Mouse (Mus musculus): ENCODE results near the gene Rpf2.

Gene Rpf2

GRCm38 (mm10) chr10:40246374-40247165 is at the start of gene Rpf2:
TSS of gene Rpf2 (minus strand) at chr10:40247036.
- peak; percentile 88 for DNase-seq

GRCm38 (mm10) chr10:40292640-40293039 is 45.8 kb upstream of the Rpf2 start:
- no peak for DNase-seq

DNA sequence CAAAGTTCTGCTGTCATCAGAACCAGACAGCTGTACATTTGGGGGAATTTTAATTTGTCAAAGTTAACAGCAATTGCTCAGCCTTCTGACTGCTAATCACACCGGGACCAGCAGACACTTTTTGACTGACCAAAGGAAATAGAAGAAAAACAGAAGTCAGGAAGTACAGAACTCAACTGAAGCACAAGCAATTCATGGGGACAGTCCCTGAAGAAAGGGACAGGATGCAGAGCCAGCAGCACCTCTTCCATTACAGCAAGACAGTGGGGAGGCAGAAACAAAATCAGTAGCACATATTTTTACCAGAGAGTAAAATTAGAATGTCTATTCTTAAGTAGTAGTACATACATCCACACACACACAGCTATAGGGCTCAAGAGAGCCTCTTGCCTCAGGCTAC is 39.9 kb upstream of the Rpf2 start:
- no peak for DNase-seq

DNA sequence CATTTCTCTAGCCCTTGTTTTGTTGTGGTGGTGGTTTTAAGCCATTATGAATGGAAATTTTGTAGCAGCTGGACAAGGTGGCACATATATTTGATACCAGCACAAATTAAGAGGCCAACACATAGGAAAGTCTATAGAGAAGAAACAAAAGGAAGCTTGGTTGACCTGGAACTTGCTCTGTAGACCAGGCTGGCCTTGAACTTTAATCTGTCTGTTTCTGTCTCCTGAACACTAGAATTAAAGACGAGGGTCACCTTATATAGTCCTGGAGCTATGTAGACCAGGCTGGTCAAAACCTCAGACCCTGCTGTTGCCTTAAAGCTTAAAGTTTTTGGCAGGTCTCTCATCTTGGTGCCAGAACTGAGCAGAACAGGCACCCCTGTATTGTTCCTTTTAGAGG is 38.7 kb upstream of the Rpf2 start:
- DNase-seq = no peak

GRCm38 (mm10) chr10:40284997-40285396 is 38.2 kb upstream of the Rpf2 start:
- DNase-seq = no peak

GRCm38 (mm10) chr10:40284179-40284831 is 37.5 kb upstream of the Rpf2 start:
- no peak for DNase-seq

GRCm38 (mm10) chr10:40283636-40284035 is 36.8 kb upstream of the Rpf2 start:
- DNase-seq = no peak

DNA sequence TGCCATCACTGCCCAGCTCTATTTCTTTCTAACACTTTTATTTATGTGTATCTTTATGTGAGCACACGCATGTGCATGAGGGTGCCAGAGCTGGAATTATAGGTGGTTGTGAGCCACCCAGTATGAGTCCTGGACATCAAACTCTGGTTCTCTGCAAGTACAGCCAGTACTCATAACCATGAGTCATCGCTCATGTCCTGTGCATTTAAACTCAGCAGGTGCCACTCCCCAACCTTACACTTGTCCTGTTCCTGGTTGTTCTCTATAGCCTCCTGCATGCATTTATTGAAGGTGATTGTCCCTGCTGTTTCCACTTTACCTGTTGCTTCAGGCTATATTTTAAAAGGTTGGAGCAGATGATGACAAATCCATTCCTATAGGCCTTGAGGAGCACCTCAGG is 34.7 kb upstream of the Rpf2 start:
- no peak for DNase-seq

DNA sequence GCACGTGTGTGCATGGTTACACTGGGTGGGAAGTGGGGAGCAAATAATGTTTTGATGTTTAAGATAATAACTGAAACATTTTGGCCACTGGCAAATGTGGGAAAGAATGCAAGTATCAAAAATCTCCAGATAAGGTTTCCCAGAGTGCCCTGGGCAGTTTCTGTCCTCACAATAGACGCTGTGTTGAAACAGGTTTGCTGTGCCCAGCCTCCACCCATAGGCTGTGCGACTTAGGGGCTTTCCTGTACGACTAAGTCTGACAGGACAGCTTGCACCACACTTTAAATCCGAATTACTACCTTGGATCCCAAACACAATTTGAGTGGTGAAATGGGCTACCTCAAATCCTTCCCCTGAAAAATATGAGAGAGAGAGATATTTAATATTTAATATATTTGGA is 31.5 kb upstream of the Rpf2 start:
- no peak for DNase-seq

- no peak for DNase-seq
Observed at GRCm38 (mm10) chr10:40275991-40276390, 29.2 kb upstream of the Rpf2 start.

DNA sequence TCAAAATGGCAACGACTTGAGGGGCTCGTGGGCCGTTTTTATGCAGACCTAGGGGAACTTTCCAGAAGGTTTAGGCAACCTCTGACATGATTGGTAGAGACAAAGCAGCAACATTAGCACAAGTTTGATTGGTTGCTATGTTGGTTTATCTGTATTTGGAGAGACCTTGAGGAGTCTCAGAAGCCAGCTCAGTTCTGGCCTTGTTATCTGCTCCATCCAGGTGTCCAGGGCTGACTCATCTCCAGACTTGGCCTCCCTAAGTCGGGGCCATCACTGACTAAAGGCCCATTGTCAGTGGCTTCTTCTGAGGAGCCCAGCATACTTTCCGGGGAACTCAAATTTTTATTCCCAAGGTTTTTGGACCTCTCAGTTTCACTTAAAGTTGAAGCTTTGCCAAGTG is 27.1 kb upstream of the Rpf2 start:
- DNase-seq = no peak

DNA sequence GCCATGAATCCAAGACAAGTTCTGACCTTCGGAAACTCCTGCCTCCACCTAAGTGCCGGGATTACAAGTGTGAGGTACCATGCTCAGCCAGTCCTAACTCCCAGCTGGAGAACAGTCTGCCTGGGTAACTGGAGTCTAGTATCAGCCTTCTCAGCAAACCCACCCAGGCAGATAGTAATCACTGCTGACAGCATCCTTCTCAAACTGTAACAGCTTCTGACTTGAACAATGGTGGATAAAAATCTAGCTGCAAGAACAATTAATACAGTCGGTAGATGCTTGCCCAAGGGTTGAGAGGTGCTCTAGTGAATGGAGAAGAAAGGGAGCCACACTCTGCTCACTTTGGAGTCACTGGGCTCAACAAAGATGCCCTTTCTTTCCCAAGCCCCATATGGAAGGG is 24.4 kb upstream of the Rpf2 start:
- no peak for DNase-seq

DNA sequence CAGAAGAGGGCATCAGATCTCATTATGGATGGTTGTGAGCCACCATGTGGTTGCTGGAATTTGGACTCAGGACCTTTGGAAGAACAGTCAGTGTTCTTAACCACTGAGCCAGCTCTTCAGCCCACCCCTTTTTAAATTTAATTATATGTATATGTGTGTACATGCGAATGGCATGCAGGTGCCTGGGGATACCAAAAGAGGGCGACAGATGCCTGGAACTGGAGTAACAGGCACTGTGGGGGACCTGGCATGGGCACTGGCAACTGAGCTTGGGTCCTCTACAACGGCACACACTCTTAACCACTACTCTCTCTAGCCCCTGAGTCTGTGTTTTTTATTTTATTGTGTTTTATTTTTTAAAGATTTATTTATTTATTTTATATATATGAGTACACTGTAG is 18.1 kb upstream of the Rpf2 start:
- DNase-seq = no peak

- DNase-seq = peak; percentile 46
Observed at GRCm38 (mm10) chr10:40263691-40264090, 16.9 kb upstream of the Rpf2 start.

DNA sequence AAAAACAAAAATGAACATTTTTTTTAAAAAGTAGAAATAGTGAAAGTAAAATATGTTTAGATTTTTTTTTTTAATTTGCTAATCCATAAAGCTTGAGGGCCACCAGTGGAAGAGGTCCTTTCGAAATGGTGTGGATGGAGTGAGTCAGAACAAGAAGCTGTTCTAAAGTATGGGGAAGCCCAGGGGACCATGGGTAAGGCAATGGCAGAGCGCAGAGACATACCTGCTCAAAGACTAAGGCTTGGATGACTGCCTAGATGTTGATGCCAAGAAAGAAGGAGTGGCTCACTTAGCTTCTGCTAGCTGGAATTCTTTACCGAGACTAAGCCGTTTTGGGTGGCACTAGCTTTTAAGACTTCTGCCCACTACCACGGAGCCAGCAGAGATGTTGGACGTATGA is 15.4 kb upstream of the Rpf2 start:
- DNase-seq = no peak

DNA sequence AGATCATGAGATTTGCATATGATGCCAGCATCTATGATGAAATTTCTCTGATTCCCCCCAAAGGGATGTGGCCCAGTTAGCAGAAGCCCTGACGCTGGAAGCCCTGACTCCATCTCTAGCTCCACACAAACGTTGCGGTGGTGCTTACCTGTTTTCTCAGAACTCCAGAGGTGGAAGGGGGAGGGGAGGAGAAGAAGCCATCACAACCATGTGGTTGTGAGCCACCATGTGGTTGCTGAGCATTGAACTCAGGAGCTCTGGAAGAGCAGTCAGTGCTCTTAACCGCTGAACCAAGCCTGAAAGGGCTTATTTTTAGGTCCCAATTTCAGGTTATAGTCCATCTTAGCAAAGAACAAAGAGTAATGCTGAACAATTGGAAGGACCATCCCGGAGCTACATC is 13.5 kb upstream of the Rpf2 start:
- no peak for DNase-seq

DNA sequence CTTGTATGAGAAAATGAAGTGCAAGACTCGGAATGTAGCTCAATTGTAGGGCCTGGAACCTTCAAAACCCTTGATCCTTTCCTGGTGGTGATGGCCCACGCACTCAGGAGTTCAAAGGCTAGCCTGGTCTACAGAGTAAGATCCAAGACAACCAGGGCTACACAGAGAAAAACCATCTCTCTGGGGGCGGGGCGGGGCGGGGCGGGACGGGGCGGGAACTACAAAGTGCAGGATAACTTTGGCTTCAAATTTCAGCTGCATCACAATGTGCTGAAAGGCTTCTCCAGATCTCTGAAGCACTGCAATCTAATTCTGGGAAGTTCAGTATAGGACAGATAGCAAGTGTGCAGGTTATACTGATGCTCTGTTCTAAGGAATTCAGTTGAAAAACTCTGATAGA is 12.7 kb upstream of the Rpf2 start:
- DNase-seq = no peak

DNA sequence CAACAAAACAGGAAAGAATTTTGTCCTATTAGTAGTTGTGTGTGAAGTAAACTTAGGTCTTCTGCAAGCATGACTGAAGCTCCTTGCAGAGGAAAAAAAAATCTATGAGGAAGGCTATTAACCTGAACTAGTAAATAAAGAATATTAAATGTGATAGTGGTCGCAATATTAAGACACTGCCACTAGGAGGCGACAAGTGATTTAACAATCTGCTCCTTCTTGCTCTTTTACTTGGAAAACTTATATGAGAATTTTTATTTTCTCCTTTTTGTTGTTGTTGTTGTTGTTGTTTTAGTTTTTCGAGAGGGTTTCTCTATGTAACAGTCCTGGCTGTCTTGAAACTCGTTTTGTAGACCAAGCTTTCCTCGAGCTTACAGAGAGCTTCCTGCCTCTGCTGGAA is 12.1 kb upstream of the Rpf2 start:
- DNase-seq = peak; percentile 70

DNA sequence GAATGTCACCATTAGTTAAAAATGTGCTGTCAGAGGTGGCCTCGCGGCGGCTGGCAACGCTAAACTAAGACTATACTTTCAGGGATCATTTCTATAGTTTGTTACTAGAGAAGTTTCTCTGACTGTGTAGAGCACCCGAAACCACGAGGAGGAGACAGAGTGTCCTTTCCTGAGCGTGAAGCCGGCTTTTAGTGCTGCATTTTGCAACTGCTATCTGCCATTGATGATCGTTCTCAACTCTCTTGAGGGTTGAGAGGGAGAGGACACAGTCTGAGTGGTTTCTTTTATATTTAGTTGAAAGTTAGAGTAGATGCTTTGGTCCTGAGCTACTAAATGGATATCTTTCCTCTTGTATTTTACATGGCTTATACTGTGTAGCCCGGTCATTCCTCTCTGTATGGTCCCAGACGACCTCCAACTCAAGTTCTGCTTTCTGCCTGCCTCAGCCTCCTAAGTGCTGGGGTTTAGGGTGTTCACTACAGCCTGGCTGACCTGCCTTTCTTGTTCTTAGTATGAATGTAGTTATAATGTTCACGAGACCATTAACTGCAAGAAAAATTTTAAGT is 11.6 kb upstream of the Rpf2 start:
- peak; percentile 76 for DNase-seq

- peak; percentile 95 for DNase-seq
Observed at GRCm38 (mm10) chr10:40257414-40258255, 10.8 kb upstream of the Rpf2 start, which contains the start of gene Gtf3c6. TSS of gene Gtf3c6 (minus strand) at chr10:40258108.

DNA sequence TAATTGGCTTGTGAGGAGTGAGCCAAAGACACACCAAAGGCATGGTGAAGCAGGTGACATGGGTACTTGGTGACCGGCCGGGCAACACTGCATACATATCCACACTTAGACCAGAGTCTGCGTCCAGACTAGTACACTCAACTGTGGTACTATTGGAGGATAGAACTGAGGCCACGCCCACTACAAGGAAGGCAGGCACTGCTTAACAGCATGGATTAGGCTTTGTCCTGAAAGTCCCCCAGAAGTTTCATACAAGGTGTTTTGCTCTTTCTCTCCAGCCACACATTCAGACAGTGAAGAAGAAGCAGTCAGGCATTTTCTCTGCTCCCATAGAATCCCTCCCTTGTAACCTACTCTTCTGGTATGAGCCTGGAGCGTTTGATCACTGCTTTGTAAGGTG is 9.9 kb upstream of the Rpf2 start:
- peak; percentile 79 for DNase-seq

DNA sequence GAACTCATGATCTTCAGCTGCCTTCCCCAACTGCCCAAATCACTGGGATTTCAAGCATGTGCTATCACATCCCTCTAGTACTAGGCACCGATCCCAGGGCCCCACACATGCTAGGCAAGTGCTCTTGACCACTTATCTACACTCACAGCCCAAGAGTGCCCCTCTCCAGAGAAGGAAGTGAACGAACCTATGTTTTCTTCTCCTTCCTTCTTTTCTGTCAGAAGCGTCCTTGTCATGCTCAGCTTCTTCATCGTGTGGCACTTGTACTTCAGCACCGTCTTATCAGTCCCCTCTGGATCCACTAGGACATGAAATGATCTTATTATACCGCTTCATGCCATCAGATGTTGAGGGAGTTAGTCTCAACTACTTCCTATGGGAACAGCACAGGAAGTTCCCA is 4.1 kb upstream of the Rpf2 start:
- no peak for DNase-seq

GRCm38 (mm10) chr10:40249625-40250024 is 2.8 kb upstream of the Rpf2 start:
- DNase-seq = no peak

Data from kidney, postnatal 14 days (tissue).